Mouse (Mus musculus): ENCODE results near the gene Pign. TPM values are rescaled to one million over a fixed set of nuclear protein-coding genes. Genes with fewer than 3 reads are reported as not detected.

The Pign gene
- total RNA-seq, 2 experiments from 2014 or later, result 18.7 to 25.0 TPM

DNA sequence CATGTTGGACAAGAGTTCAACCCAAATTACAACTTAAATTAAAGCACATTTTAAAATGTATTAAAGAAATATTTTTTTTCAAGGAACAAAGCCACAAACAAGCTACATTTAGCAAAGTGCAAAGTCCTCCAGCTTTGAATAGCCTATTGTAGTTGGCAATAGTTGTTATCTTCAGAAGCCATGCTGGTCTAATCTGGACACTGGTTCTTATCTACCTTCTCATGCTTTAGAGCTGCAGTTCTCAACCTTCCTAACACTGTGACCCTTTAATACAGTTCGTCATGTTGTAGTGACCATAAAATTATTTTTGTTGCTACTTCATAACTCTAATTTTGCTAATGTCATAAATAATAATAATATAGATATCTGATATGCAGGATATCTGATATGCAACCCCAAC is 99.2 kb downstream of the Pign start:
- no peak for DNase-seq (ENCODE audit: low spot score in 2 of 2)

DNA sequence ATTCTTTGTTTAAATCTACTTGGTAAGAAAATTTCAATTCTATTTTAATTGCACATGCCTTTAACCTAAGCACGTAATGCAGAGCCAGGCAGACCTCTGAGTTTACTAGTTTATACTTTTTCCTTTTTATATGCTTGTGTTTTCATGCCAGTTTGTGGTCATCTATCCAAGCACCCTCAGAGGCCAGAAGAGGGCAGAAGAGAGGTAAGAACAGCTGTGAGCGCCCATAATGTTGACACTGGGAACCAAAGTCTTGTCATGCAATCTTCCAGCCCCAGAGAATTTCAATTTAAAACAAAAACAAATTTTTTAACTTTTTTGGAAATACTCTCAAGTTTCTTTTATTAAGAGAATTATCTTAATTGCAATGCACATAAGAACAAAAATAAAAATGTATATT is 99.7 kb downstream of the Pign start:
- DNase-seq (ENCODE audit: low spot score in 2 of 2), result no peak

DNA sequence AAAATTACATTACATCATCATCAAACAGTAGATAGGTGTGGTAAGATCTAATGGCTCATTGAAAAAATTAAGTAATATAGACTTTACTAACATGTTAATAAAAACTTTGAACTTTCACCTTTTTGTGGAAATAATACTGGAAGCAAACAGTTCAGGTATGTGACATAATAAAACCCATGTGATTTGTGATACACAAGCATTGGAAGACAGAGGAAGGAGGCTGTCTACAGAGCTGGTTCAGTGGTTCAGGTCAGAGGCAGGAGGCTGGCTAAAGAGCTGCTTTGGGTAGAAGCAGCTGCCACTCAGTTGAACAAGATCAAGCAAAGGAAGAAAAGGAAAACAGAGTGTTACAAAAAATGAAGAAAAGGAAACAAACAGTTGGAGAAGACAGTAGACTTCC is 107.4 kb downstream of the Pign start:
- no peak for DNase-seq (ENCODE audit: low spot score in 2 of 2)

DNA sequence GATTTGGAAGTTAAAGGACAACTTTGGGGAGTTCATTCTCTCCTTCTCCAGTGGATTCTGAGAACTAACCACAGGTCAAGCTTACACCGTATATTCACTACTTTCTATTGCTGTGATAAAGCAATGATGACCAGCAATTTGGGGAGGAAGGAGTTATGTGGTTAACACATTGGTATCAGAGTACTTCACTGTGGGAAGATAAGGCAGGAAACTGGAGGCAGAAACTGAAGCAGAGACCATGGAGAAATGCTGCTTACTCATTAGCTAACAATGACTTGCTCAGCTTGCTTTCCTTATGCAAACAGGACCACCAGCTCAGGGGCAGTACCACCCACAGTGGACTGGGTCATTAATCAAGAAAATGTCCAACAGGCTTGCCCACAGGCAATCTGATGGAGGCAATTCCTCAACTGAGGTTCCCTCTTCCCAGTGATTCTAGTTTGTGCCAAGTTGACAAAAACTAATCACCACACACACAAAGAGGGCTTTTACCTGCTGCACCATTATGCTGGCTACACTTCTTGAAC is 108.2 kb downstream of the Pign start:
- no peak for DNase-seq (ENCODE audit: low spot score in 2 of 2)

DNA sequence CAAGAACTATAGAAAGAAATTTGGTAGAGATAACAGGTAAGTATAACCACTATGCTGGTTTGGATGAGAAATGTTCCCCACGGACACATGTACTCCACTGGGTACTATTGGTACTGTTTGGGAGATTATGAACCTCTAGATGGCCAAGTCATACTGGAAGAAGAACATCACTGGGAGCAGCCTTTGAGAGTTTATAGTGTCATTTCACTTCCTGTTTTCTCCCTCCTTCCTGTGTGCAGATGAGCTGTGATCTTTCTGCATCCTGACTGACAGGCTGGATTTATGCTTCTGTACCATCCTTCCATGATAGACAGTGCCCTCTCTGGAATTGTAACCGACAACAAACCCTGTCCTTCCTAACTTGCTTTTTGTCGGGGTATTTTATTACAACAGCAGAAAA is 110.3 kb downstream of the Pign start:
- DNase-seq (ENCODE audit: low spot score in 2 of 2), result no peak

DNA sequence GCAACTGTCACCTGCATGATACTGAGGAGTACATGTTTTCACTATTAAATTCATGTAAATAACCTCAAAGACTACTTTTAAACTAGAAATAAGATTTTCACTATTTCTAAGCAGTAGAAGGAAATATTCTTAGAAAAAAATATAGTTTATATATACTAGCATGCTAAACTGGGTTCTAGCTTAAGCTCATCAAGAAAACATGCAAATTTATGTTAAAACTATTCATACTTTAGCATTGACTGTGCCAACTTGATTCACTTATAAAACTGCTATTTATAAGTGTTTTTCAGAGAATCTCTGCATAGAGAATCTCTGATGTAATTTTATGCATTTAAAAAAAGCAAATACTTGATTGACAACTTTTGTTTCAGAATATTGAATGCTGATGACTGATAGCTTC is 113.3 kb downstream of the Pign start:
- no peak for DNase-seq (ENCODE audit: low spot score in 2 of 2)

DNA sequence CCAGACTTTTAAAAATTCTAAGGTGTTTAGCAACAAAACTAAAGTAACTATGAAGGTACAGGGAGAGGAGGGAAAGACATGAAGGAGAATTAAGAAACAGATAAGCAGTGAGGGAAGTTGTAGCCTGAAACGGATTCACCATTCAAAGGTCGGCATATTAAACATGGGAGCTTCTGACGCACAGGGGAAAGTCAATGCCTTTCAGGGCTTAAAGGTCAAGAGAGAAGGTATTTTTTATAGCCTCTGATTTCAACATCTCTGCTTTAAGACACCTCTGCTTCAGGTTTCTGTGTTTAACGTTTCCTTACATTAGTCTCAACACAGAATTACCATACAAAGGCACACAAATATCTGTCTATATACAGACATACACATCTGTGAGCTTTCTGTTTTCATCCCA is 113.8 kb downstream of the Pign start:
- no peak for DNase-seq (ENCODE audit: low spot score in 2 of 2)

DNA sequence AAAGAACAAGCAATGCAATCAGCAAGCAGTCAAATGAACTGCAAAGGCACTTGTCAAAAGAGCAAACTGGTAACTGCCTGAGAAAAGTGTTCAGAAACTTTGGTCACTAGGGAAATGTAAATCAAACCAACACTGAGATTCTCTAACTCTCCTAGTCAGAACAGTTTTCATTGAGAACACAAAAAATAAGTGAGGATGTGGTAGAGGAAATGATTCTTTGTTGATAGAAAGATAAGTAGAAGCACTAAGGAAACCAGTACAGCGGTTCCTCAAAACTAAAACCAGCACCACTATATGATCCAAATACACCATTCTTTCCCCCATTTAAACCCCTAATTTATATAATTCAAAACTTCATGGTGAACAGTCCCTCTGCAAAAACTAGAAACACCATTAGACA is 120.4 kb downstream of the Pign start:
- no peak for DNase-seq (ENCODE audit: low spot score in 2 of 2)

DNA sequence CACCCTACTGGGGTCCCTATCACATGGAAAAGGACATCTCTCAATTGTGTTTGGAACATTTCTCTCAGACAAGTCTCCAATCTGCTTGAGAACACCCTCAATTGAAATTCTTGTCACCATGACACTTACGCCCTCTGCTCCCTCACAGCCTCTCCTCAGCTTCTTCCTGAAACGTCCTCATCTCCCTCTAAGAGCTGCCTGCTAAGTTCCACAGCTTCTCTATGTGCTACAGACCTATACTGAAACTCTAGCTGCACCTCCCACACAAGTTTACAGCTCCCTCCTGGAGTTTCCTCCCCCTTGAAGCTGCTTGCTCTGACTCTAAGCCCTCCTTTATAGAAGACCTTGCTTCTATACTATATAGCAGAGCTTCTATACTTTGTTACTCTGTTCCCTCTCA is 139.7 kb downstream of the Pign start:
- DNase-seq (ENCODE audit: low spot score in 2 of 2), result no peak

DNA sequence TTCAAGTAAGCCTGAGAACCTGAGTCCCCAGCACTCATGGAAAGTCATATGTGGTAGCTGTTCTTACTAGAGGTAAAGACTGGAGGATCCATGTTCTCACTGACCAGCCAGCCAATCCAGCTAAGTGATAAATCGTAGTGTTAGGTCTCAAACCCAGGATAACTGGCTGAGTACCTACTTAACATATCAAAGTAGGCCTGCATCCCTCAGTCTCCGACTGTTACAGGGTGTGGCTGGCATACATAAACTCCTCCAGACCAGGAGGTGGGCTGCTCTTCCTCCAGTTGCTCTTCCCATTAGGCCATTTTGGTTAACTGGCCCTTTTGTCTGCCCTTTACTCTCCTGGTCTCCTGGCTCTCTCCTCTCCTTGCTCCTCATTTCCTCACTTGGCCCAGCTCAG is 141.2 kb downstream of the Pign start:
- DNase-seq (ENCODE audit: low spot score in 2 of 2), result no peak

DNA sequence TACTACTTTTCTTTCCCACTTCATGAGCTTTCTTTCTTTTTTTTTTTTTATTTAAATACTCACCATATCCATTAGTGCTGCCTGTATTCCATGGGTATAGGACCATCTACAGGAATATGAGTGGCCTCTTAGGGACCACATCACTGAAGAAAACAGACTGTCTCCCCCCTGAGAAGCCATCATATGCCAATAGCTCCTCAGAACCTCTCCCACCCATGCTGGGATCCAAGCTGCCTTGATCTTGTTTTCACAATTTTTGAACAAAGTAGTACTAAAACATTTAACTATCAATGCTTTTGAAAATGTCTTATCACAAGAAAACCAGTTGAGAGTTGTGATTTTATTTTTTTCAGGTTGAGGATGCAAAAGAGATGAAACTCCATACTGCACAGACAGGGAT is 145.4 kb downstream of the Pign start:
- no peak for DNase-seq (ENCODE audit: low spot score in 2 of 2)

DNA sequence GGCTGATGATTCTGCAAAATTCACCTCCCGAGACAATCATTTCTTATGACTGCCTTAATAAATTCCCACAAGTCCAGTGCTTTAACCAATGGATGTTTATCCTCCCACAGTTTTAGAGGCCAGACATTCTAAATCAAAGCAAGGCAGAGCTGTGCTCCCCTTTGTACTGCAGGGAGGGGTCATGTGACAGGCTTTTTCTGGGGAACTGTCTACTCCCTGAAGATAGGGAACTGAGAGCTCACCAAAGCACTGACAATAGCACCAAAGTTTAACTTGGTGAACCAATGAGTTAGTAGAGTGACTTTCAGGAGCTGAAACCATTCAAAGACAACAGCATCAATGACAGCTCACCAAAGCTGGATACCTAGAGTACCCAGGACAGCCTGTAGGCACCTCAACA is 156.4 kb downstream of the Pign start:
- no peak for DNase-seq (ENCODE audit: low spot score in 2 of 2)

DNA sequence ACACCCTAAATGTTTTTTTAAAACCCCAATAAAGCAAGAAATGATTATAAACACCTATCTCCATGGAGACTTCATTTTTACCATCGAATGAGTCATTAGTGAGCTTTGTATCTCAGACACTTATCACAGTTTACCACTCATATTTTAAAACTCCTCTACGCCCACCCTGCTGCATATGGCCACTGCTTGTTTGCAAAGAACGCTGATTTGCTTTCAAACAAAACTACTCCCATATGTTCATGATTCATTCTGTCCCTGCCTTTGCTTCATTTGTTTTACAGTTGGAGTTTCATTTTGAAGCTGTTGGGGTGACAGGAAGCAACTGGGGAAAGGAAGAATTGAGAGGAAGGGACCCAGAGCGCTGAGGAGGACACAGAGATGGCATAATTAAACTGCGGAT is 170.9 kb downstream of the Pign start:
- DNase-seq (ENCODE audit: low spot score in 2 of 2), result no peak

DNA sequence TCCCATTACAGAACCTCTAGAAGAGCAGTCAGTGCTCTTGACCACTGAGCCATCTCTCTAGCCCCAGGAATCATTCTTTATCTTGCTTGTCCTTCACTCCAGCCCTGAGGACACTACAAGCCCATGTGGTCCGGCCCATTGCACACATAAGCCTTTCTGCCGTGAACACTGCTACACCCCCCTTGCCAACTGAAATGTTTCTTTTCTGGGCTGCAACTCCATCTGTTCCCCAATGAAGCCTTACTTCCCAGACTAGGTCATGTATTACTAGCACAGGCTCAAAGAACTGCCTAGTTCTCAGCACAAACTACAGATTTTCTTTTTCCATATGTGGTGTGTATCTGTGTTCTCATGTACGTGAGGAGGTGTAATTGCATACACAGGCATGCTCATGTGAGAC is 174.0 kb downstream of the Pign start:
- no peak for DNase-seq (ENCODE audit: low spot score in 2 of 2)

DNA sequence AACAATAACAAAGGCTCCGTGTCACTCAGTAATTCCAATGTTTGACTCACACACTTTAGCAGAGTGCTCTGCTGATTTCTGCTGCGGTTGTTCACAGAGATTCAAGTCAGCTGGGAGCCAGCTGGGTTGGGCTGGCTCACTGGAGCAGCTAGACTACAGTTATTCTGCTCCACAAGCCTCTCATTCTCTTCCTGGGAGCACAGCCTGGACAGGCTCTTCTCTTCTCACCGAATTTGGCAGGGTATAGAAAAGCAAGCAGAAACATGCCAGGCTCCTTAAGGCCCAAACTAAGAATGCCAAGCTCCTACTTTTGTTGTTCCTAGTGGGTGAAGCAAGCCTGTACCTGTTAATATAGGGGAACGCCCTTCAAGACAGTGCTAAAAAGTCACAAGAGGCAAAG is 176.4 kb downstream of the Pign start:
- no peak for DNase-seq (ENCODE audit: low spot score in 2 of 2)

Small RNAs within 50 kb of the gene (microRNA-seq; reads per million reads assigned to microRNA genes)
- not detected for gene Gm22426

Other genes starting within 250 kb of the Pign start
- gene Relch, start 184 bp upstream of the Pign start, total RNA-seq (2021), result 10 to 100 TPM; 27.8 to 29.0 TPM
- 1 to 10 TPM; 2.1 to 2.4 TPM for gene Tnfrsf11a, start 117.0 kb upstream of the Pign start, total RNA-seq (2021)